Mouse (Mus musculus): Measurements from ENCODE around the gene Mrpl45. TPM values are rescaled to one million over a fixed set of nuclear protein-coding genes. Genes with fewer than 3 reads are reported as not detected.
"Not testable (repeated sequence)": the region's sequence is repeated elsewhere in the genome, so short reads cannot be mapped to it uniquely, and the experiment has no call there.

The Mrpl45 gene
- polyA plus RNA-seq (2012; rRNA removed), result 37.8 and 40.6 TPM in 2 replicates

- TF ChIP-seq CTCF (IDR thresholded peaks at IDR 0.05; ENCODE audit: borderline replicate concordance, insufficient read depth, low read depth, low read length) (no peak), POLR2A (IDR thresholded peaks at IDR 0.05; ENCODE audit: borderline replicate concordance, insufficient read depth, low read length) (peak; percentile 90)
- WGBS, result under 1% methylated on average over 50 of the region's 50 CpGs
- no peaks in the 10 kb centered on the region for H3K27me3 ChIP-seq (ENCODE audit: control insufficient read depth, insufficient read depth, low read length)
- 0 out of 2 replicates have a peak, but pooled peaks cover 4% of the 10 kb centered on the region for H3K4me1 ChIP-seq (ENCODE audit: control insufficient read depth, insufficient read depth, low read length)
- H3K4me3 ChIP-seq (replicated peaks; ENCODE audit: insufficient read depth, low read depth, low read length), result peak within 1 kb of the TSS; percentile 77
- no peak within 1 kb of the TSS for H3K27ac ChIP-seq (ENCODE audit: insufficient read depth, low read length)
- peak; percentile 99 for DNase-seq
These were observed at the start of gene Mrpl45 for GRCm38 (mm10) chr11:97315504-97316503. Mrpl45 (plus strand) TSS chr11:97315716.

DNA sequence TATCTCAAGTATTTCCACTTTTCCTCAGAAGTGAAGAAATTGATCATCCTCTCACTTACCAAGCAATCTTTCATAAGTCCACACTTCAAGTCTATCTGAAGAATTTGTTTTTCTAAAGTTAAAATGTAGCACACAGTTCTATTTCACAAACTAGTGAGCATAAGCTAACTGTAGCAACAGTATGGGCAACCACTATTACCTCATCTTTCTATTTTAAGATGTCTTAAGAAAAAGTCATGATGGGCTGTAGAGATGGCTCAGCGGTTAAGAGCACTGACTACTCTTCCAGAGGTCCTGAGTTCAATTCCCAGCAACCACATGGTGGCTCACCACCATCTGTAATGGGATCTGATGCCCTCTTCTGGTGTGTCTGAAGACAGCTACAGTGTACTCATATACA is 49.0 kb upstream of the Mrpl45 start:
- DNase-seq; H3K4me3 ChIP-seq (replicated peaks; ENCODE audit: insufficient read depth, low read depth, low read length); H3K27ac ChIP-seq (ENCODE audit: insufficient read depth, low read length); H3K4me1 ChIP-seq (ENCODE audit: control insufficient read depth, insufficient read depth, low read length); H3K27me3 ChIP-seq (ENCODE audit: control insufficient read depth, insufficient read depth, low read length): not testable (repeated sequence)
- WGBS, result 74% methylated on average over 1 of the region's 1 CpGs

- not testable (repeated sequence) for H3K4me3 ChIP-seq (replicated peaks; ENCODE audit: insufficient read depth, low read depth, low read length); H3K4me1 ChIP-seq (ENCODE audit: control insufficient read depth, insufficient read depth, low read length); H3K27ac ChIP-seq (ENCODE audit: insufficient read depth, low read length); H3K27me3 ChIP-seq (ENCODE audit: control insufficient read depth, insufficient read depth, low read length)
- peak in 1 of 2 experiments; percentile 3 for DNase-seq
- 71% methylated on average over 2 of the region's 2 CpGs for WGBS
These were observed 45.5 kb upstream of the Mrpl45 start for GRCm38 (mm10) chr11:97270004-97270403.

- H3K27me3 ChIP-seq (ENCODE audit: control insufficient read depth, insufficient read depth, low read length), result no peaks in the 10 kb centered on the region
- 83% methylated on average over 4 of the region's 4 CpGs for WGBS
These were observed 42.7 kb upstream of the Mrpl45 start for GRCm38 (mm10) chr11:97272835-97273234.

GRCm38 (mm10) chr11:97273613-97274012 is 41.9 kb upstream of the Mrpl45 start:
- TF ChIP-seq CTCF (IDR thresholded peaks at IDR 0.05; ENCODE audit: borderline replicate concordance, insufficient read depth, low read depth, low read length), result no peak
- 86% methylated on average over 5 of the region's 5 CpGs for WGBS
- Histone ChIP-seq H3K27me3 (ENCODE audit: control insufficient read depth, insufficient read depth, low read length) (no peaks in the 10 kb centered on the region), H3K27ac (ENCODE audit: insufficient read depth, low read length) (no peak overlapping the region), H3K4me3 (replicated peaks; ENCODE audit: insufficient read depth, low read depth, low read length) (no peak overlapping the region), H3K4me1 (ENCODE audit: control insufficient read depth, insufficient read depth, low read length) (peaks cover 5% of the 10 kb centered on the region; the same call in 1 of the 2 replicates)
- DNase-seq, result no peak

More at GRCm38 (mm10) chr11:97272835-97273234, 42.7 kb upstream of the Mrpl45 start:
- TF ChIP-seq CTCF (IDR thresholded peaks at IDR 0.05; ENCODE audit: borderline replicate concordance, insufficient read depth, low read depth, low read length) (no peak), POLR2A (IDR thresholded peaks at IDR 0.05; ENCODE audit: borderline replicate concordance, insufficient read depth, low read length) (no peak)
- H3K27ac ChIP-seq (ENCODE audit: insufficient read depth, low read length), result no peak overlapping the region
- no peak overlapping the region for H3K4me3 ChIP-seq (replicated peaks; ENCODE audit: insufficient read depth, low read depth, low read length)
- no peak for DNase-seq
- H3K4me1 ChIP-seq (ENCODE audit: control insufficient read depth, insufficient read depth, low read length), result peaks cover 3% of the 10 kb centered on the region; the same call in 1 of the 2 replicates

- WGBS, result 83% methylated on average over 6 of the region's 6 CpGs
- H3K27me3 ChIP-seq (ENCODE audit: control insufficient read depth, insufficient read depth, low read length); H3K27ac ChIP-seq (ENCODE audit: insufficient read depth, low read length); DNase-seq; H3K4me3 ChIP-seq (replicated peaks; ENCODE audit: insufficient read depth, low read depth, low read length); H3K4me1 ChIP-seq (ENCODE audit: control insufficient read depth, insufficient read depth, low read length): not testable (repeated sequence)
These were observed 40.6 kb upstream of the Mrpl45 start for GRCm38 (mm10) chr11:97274947-97275346.

DNA sequence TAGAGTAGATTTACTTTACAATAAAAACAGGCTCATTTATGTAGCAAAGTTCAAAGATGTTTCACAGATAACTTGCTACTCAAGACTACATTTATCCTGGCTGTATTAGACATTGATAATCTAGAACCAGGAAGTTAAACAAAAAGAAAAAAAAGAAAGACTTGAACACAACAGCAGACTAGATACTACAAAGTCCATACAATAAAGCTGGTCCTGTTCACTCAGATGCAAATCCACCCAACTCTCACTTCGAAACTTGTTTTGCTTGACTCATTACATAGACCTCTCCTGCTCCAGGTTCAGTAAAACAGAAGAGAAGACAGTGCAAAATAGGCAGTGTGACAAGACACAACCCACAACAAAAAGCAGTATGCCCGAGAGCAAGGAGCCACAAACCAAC is 40.2 kb upstream of the Mrpl45 start:
- no peaks in the 10 kb centered on the region for H3K27me3 ChIP-seq (ENCODE audit: control insufficient read depth, insufficient read depth, low read length)
- TF ChIP-seq POLR2A (IDR thresholded peaks at IDR 0.05; ENCODE audit: borderline replicate concordance, insufficient read depth, low read length) (no peak), CTCF (IDR thresholded peaks at IDR 0.05; ENCODE audit: borderline replicate concordance, insufficient read depth, low read depth, low read length) (no peak)
- no peak overlapping the region for H3K4me3 ChIP-seq (replicated peaks; ENCODE audit: insufficient read depth, low read depth, low read length)
- 59% methylated on average over 2 of the region's 2 CpGs for WGBS
- H3K27ac ChIP-seq (ENCODE audit: insufficient read depth, low read length), result no peak overlapping the region
- H3K4me1 ChIP-seq (ENCODE audit: control insufficient read depth, insufficient read depth, low read length), result peaks cover 5% of the 10 kb centered on the region; the same call in 1 of the 2 replicates
- DNase-seq, result no peak

GRCm38 (mm10) chr11:97276019-97276418 is 39.5 kb upstream of the Mrpl45 start:
- H3K4me1 ChIP-seq (ENCODE audit: control insufficient read depth, insufficient read depth, low read length), result peaks cover 5% of the 10 kb centered on the region; the same call in 1 of the 2 replicates
- H3K4me3 ChIP-seq (replicated peaks; ENCODE audit: insufficient read depth, low read depth, low read length), result no peak overlapping the region
- TF ChIP-seq POLR2A (IDR thresholded peaks at IDR 0.05; ENCODE audit: borderline replicate concordance, insufficient read depth, low read length) (no peak), CTCF (IDR thresholded peaks at IDR 0.05; ENCODE audit: borderline replicate concordance, insufficient read depth, low read depth, low read length) (no peak)
- no peak for DNase-seq
- 6% methylated on average over 1 of the region's 1 CpGs for WGBS
- H3K27me3 ChIP-seq (ENCODE audit: control insufficient read depth, insufficient read depth, low read length), result no peaks in the 10 kb centered on the region
- H3K27ac ChIP-seq (ENCODE audit: insufficient read depth, low read length), result no peak overlapping the region
